Mouse (Mus musculus) lung, postnatal 0 days (tissue): ENCODE measurements around the gene Ncoa3. TPM values are rescaled to one million over a fixed set of nuclear protein-coding genes. Genes with fewer than 3 reads are reported as not detected.

ENCODE experiments used
- ATAC-seq: fragments of 200-750 bp; cut with Nextera tagmentation; 2 replicates; pipeline ENCODE4 v1.8.0; 2017; ENCODE audit warnings: moderate library complexity
- DNase-seq: peaks from one replicate; pipeline ENCODE4 v3.0.0-alpha.2; 2016; ENCODE audit warnings: low spot score
- H3K27ac ChIP-seq: fragments of 300-500 bp; sonication (generic); 2 replicates; pipeline ENCODE4 v1.5.1; 2014; ENCODE audit warnings: antibody characterized with exemption, mild to moderate bottlenecking, low read length, mixed read lengths
- H3K27me3 ChIP-seq: fragments of 300-500 bp; sonication (generic); replicated peaks from 2 replicates; pipeline ENCODE4 v1.6.1; 2014; ENCODE audit warnings: low read length, mixed read lengths; ENCODE audit not compliant: insufficient read depth
- H3K36me3 ChIP-seq: fragments of 300-500 bp; sonication (generic); 2 replicates; pipeline ENCODE4 v1.6.1; 2014; ENCODE audit warnings: low read length, mixed read lengths; ENCODE audit not compliant: insufficient read depth
- H3K4me1 ChIP-seq: fragments of 300-500 bp; sonication (generic); 2 replicates; pipeline ENCODE4 v1.6.1; 2014; ENCODE audit warnings: antibody characterized with exemption, low read depth, low read length, mixed read lengths; ENCODE audit not compliant: insufficient read depth
- H3K4me2 ChIP-seq: fragments of 300-500 bp; sonication (generic); replicated peaks from 2 replicates; pipeline ENCODE4 v1.6.1; 2014; ENCODE audit warnings: low read depth, mild to moderate bottlenecking, low read length, moderate library complexity, mixed read lengths
- H3K4me3 ChIP-seq: fragments of 300-500 bp; sonication (generic); 2 replicates; pipeline ENCODE4 v1.5.1; 2014; ENCODE audit warnings: low read depth, low read length
- H3K9ac ChIP-seq: fragments of 300-500 bp; sonication (generic); replicated peaks from 2 replicates; pipeline ENCODE4 v1.6.1; 2014; ENCODE audit warnings: low read depth, mild to moderate bottlenecking
- H3K9me3 ChIP-seq: fragments of 300-500 bp; sonication (generic); 2 replicates; pipeline ENCODE4 v1.6.1; 2016; ENCODE audit warnings: low read length, mixed read lengths
- CTCF ChIP-seq: IDR thresholded peaks from 2 replicates; pipeline ENCODE4 v1.5.1; 2016; ENCODE audit warnings: antibody characterized with exemption, mild to moderate bottlenecking
- EP300 ChIP-seq: IDR thresholded peaks from 2 replicates; pipeline ENCODE4 v1.6.1; 2016; ENCODE audit warnings: antibody characterized with exemption, mild to moderate bottlenecking, control low read depth
- WGBS: fragments of 180-500 bp; shearing (Covaris S2); extraction: QIAGEN DNeasy Blood & Tissue Kit; methylation state at CpG from one replicate; pipeline ENCODE4 v1.1.7; 2014; 5-methylcytosine and 5-hydroxymethylcytosine counted together
- polyA plus RNA-seq: library from polyadenylated mRNA; unstranded; fragments of >200 nt; fragmentation: Nextera tagmentation; extraction: Ambion mirVana; gene quantifications from 2 replicates; pipeline ENCODE4 v1.2.1, GENCODE M21; 2015

Ncoa3 gene
- polyA plus RNA-seq, 1 experiment from 2014 or later: 8.5 TPM

GRCm38 (mm10) chr2:166007046-166007445, 14.6 kb downstream of the Ncoa3 start:
- Histone ChIP-seq H3K4me2 (no peak overlapping the region), H3K9ac (no peak overlapping the region), H3K4me1 (no peaks in the 10 kb centered on the region), H3K27me3 (no peaks in the 10 kb centered on the region), H3K4me3 (no peak overlapping the region), H3K27ac (no peak overlapping the region), H3K9me3 (no peaks in the 10 kb centered on the region), H3K36me3 (no peaks in the 10 kb centered on the region)
- 67% methylated on average over 6 of the region's 6 CpGs for WGBS
- no peak for TF ChIP-seq CTCF
- TF ChIP-seq EP300: no peak
- DNase-seq (peak; percentile 24), ATAC-seq (peak; percentile 35; the same call in 1 of the 2 replicates)

GRCm38 (mm10) chr2:166008558-166009392, 16.3 kb downstream of the Ncoa3 start:
- WGBS: 59% methylated on average over 8 of the region's 8 CpGs
- Histone ChIP-seq H3K27me3 (no peaks in the 10 kb centered on the region), H3K9me3 (no peaks in the 10 kb centered on the region), H3K4me1 (no peaks in the 10 kb centered on the region), H3K9ac (no peak overlapping the region), H3K4me3 (no peak overlapping the region), H3K36me3 (no peaks in the 10 kb centered on the region), H3K27ac (no peak overlapping the region), H3K4me2 (no peak overlapping the region)
- ATAC-seq: no peak
- no peak for TF ChIP-seq CTCF
- no peak for TF ChIP-seq EP300
- DNase-seq: no peak

- Histone ChIP-seq H3K36me3 (no peaks in the 10 kb centered on the region), H3K4me3 (no peak overlapping the region), H3K4me2 (no peak overlapping the region), H3K9ac (no peak overlapping the region), H3K4me1 (no peaks in the 10 kb centered on the region), H3K9me3 (no peaks in the 10 kb centered on the region), H3K27ac (no peak overlapping the region), H3K27me3 (no peaks in the 10 kb centered on the region)
- 63% methylated on average over 3 of the region's 3 CpGs for WGBS
- DNase-seq (no peak), ATAC-seq (0 out of 2 replicates have a peak, but pooled peaks have one; percentile 25)
- no peak for TF ChIP-seq EP300
- TF ChIP-seq CTCF: no peak
Observed at GRCm38 (mm10) chr2:166009393-166009947, 17.0 kb downstream of the Ncoa3 start.

GRCm38 (mm10) chr2:166010321-166010720, 17.9 kb downstream of the Ncoa3 start:
- Histone ChIP-seq H3K9ac (no peak overlapping the region), H3K4me1 (no peaks in the 10 kb centered on the region), H3K27ac (no peak overlapping the region), H3K4me3 (no peak overlapping the region), H3K27me3 (no peaks in the 10 kb centered on the region), H3K36me3 (no peaks in the 10 kb centered on the region), H3K4me2 (no peak overlapping the region), H3K9me3 (no peaks in the 10 kb centered on the region)
- 51% methylated on average over 12 of the region's 12 CpGs for WGBS
- no peak for DNase-seq
- TF ChIP-seq EP300 (no peak), CTCF (no peak)
- ATAC-seq: no peak

GRCm38 (mm10) chr2:166011422-166011821, 19.0 kb downstream of the Ncoa3 start:
- WGBS: 43% methylated on average over 3 of the region's 3 CpGs

GRCm38 (mm10) chr2:166012145-166012544, 19.7 kb downstream of the Ncoa3 start:
- DNase-seq: no peak
- 54% methylated on average over 2 of the region's 2 CpGs for WGBS
- no peaks in the 10 kb centered on the region for H3K4me1 ChIP-seq
- no peak for ATAC-seq
- H3K9me3 ChIP-seq: no peaks in the 10 kb centered on the region
- H3K4me3 ChIP-seq: no peak overlapping the region
- no peaks in the 10 kb centered on the region for H3K27me3 ChIP-seq
- H3K9ac ChIP-seq: no peak overlapping the region
- no peak overlapping the region for H3K4me2 ChIP-seq
- H3K36me3 ChIP-seq: no peaks in the 10 kb centered on the region
- TF ChIP-seq EP300 (no peak), CTCF (no peak)
- H3K27ac ChIP-seq: no peak overlapping the region

More at GRCm38 (mm10) chr2:166011422-166011821, 19.0 kb downstream of the Ncoa3 start:
- TF ChIP-seq CTCF (no peak), EP300 (no peak)
- H3K4me2 ChIP-seq: no peak overlapping the region
- no peak overlapping the region for H3K4me3 ChIP-seq
- no peaks in the 10 kb centered on the region for H3K4me1 ChIP-seq
- no peak for ATAC-seq
- H3K9ac ChIP-seq: no peak overlapping the region
- H3K27me3 ChIP-seq: no peaks in the 10 kb centered on the region
- H3K36me3 ChIP-seq: no peaks in the 10 kb centered on the region
- H3K9me3 ChIP-seq: no peaks in the 10 kb centered on the region
- no peak overlapping the region for H3K27ac ChIP-seq
- DNase-seq: no peak
